Mouse (Mus musculus) embryonic fibroblast, embryonic 13.5 days (primary cell): ENCODE results near the gene Golm1.

Source experiments
- CTCF ChIP-seq: IDR thresholded peaks from 2 replicates; pipeline ENCODE4 v1.5.1; 2011; ENCODE audit warnings: mild to moderate bottlenecking, control low read depth, low read length, moderate library complexity, borderline replicate concordance; ENCODE audit not compliant: insufficient read depth
- POLR2A ChIP-seq: IDR thresholded peaks from 2 replicates; pipeline ENCODE4 v1.6.1; 2011; ENCODE audit warnings: low read depth, mild to moderate bottlenecking, control low read depth, low read length, moderate library complexity

GRCm38 (mm10) chr13:59647484-59647883 lies 28.1 kb downstream of the Golm1 start:
- no peak for TF ChIP-seq CTCF
- no peak for TF ChIP-seq POLR2A
